Mouse (Mus musculus) hindbrain, embryonic 15.5 days (tissue): ENCODE measurements around the gene Pnck. TPM values are rescaled to one million over a fixed set of nuclear protein-coding genes. Genes with fewer than 3 reads are reported as not detected.

Experiments used
- ATAC-seq: fragments of 200-750 bp; cut with Nextera tagmentation; 2 replicates; pipeline ENCODE4 v1.8.0; 2017; ENCODE audit warnings: low read depth, moderate number of reproducible peaks, moderate TSS enrichment; ENCODE audit not compliant: low FRiP score
- H3K27ac ChIP-seq: fragments of 300-500 bp; sonication (generic); replicated peaks from 2 replicates; pipeline ENCODE4 v1.5.1; 2015; ENCODE audit warnings: mild to moderate bottlenecking, inconsistent platforms
- H3K27me3 ChIP-seq: fragments of 300-500 bp; sonication (generic); 2 replicates; pipeline ENCODE4 v1.6.1; 2015; ENCODE audit warnings: control low read depth, inconsistent platforms
- H3K36me3 ChIP-seq: fragments of 300-500 bp; sonication (generic); 2 replicates; pipeline ENCODE4 v1.6.1; 2015; ENCODE audit warnings: control low read depth, inconsistent platforms
- H3K4me1 ChIP-seq: fragments of 300-500 bp; sonication (generic); replicated peaks from 2 replicates; pipeline ENCODE4 v1.6.1; 2015; ENCODE audit warnings: control low read depth, inconsistent platforms
- H3K4me2 ChIP-seq: fragments of 300-500 bp; sonication (generic); 2 replicates; pipeline ENCODE4 v1.6.1; 2015; ENCODE audit warnings: moderate library complexity, mild to moderate bottlenecking, inconsistent platforms
- H3K4me3 ChIP-seq: fragments of 300-500 bp; sonication (generic); 2 replicates; pipeline ENCODE4 v1.5.1; 2015; ENCODE audit warnings: mild to moderate bottlenecking, inconsistent platforms
- H3K9ac ChIP-seq: fragments of 300-500 bp; sonication (generic); 2 replicates; pipeline ENCODE4 v1.6.1; 2015; ENCODE audit warnings: inconsistent platforms
- H3K9me3 ChIP-seq: fragments of 300-500 bp; sonication (generic); 2 replicates; pipeline ENCODE4 v1.6.1; 2016; ENCODE audit warnings: control low read depth, inconsistent platforms
- WGBS: fragments of 180-500 bp; shearing (Covaris S2); methylation state at CpG from one replicate; pipeline ENCODE4 v1.1.7; 2015; 5-methylcytosine and 5-hydroxymethylcytosine counted together
- polyA plus RNA-seq: library from polyadenylated mRNA; unstranded; fragments of >200 nt; fragmentation: Nextera tagmentation; extraction: Ambion mirVana; gene quantifications from 2 replicates; pipeline ENCODE4 v1.2.1, GENCODE M21; 2015

Gene Pnck
- 162 and 175 TPM in 2 replicates for polyA plus RNA-seq

- peak; percentile 77 for ATAC-seq
- Histone ChIP-seq H3K27ac (peak within 1 kb of the TSS; percentile 81), H3K9ac (peak within 1 kb of the TSS; percentile 60), H3K4me3 (peak within 1 kb of the TSS; percentile 52), H3K9me3 (no peaks in the 10 kb centered on the region), H3K36me3 (no peaks in the 10 kb centered on the region), H3K4me2 (peak within 1 kb of the TSS; percentile 60), H3K27me3 (no peaks in the 10 kb centered on the region), H3K4me1 (peaks cover 15% of the 10 kb centered on the region)
- WGBS = 26% methylated on average over 54 of the region's 57 CpGs
Observed at GRCm38 (mm10) chrX:73659575-73660283, at the start of gene Pnck. TSS of gene Pnck (minus strand) at chrX:73660117.

- H3K4me2 ChIP-seq = no peak overlapping the region
- ATAC-seq = no peak
- no peaks in the 10 kb centered on the region for H3K9me3 ChIP-seq
- H3K4me3 ChIP-seq = no peak overlapping the region
- no peaks in the 10 kb centered on the region for H3K27me3 ChIP-seq
- no peaks in the 10 kb centered on the region for H3K4me1 ChIP-seq
- H3K36me3 ChIP-seq = no peaks in the 10 kb centered on the region
- no peak overlapping the region for H3K9ac ChIP-seq
- WGBS = 86% methylated on average over 1 of the region's 1 CpGs
- H3K27ac ChIP-seq = no peak overlapping the region
Observed at GRCm38 (mm10) chrX:73700472-73700871, 40.6 kb upstream of the Pnck start.

GRCm38 (mm10) chrX:73690917-73691629 is 31.2 kb upstream of the Pnck start:
- H3K36me3 ChIP-seq = 0 out of 2 replicates have a peak, but pooled peaks cover 7% of the 10 kb centered on the region
- H3K27ac ChIP-seq = no peak overlapping the region
- ATAC-seq = 0 out of 2 replicates have a peak, but pooled peaks have one; percentile 54
- H3K9me3 ChIP-seq = no peaks in the 10 kb centered on the region
- no peaks in the 10 kb centered on the region for H3K27me3 ChIP-seq
- 83% methylated on average over 5 of the region's 5 CpGs for WGBS
- no peak overlapping the region for H3K4me3 ChIP-seq
- H3K4me2 ChIP-seq = no peak overlapping the region
- no peak overlapping the region for H3K9ac ChIP-seq
- no peaks in the 10 kb centered on the region for H3K4me1 ChIP-seq

GRCm38 (mm10) chrX:73685629-73686028 is 25.7 kb upstream of the Pnck start:
- H3K9ac ChIP-seq = no peak overlapping the region
- no peak for ATAC-seq
- H3K9me3 ChIP-seq = no peaks in the 10 kb centered on the region
- no peaks in the 10 kb centered on the region for H3K4me1 ChIP-seq
- H3K27ac ChIP-seq = no peak overlapping the region
- H3K36me3 ChIP-seq = 0 out of 2 replicates have a peak, but pooled peaks cover 7% of the 10 kb centered on the region
- WGBS = 82% methylated on average over 3 of the region's 3 CpGs
- no peak overlapping the region for H3K4me3 ChIP-seq
- H3K27me3 ChIP-seq = no peaks in the 10 kb centered on the region
- H3K4me2 ChIP-seq = no peak overlapping the region

- no peaks in the 10 kb centered on the region for H3K27me3 ChIP-seq
- no peak overlapping the region for H3K27ac ChIP-seq
- no peaks in the 10 kb centered on the region for H3K9me3 ChIP-seq
- no peak overlapping the region for H3K4me2 ChIP-seq
- no peak for ATAC-seq
- H3K4me1 ChIP-seq = no peaks in the 10 kb centered on the region
- H3K9ac ChIP-seq = no peak overlapping the region
- no peak overlapping the region for H3K4me3 ChIP-seq
- peaks cover 12% of the 10 kb centered on the region; the same call in 1 of the 2 replicates for H3K36me3 ChIP-seq
Observed at GRCm38 (mm10) chrX:73684978-73685377, 25.1 kb upstream of the Pnck start.

- H3K27me3 ChIP-seq = no peaks in the 10 kb centered on the region
- H3K9ac ChIP-seq = no peak overlapping the region
- no peak for ATAC-seq
- H3K9me3 ChIP-seq = no peaks in the 10 kb centered on the region
- 88% methylated on average over 2 of the region's 2 CpGs for WGBS
- no peak overlapping the region for H3K27ac ChIP-seq
- no peak overlapping the region for H3K4me3 ChIP-seq
- peaks cover 12% of the 10 kb centered on the region; the same call in 1 of the 2 replicates for H3K36me3 ChIP-seq
- H3K4me1 ChIP-seq = no peaks in the 10 kb centered on the region
- H3K4me2 ChIP-seq = no peak overlapping the region
Observed at GRCm38 (mm10) chrX:73684156-73684555, 24.2 kb upstream of the Pnck start.

- Histone ChIP-seq H3K9me3 (no peaks in the 10 kb centered on the region), H3K9ac (no peak overlapping the region), H3K4me3 (no peak overlapping the region), H3K27me3 (no peaks in the 10 kb centered on the region), H3K36me3 (peaks cover 5% of the 10 kb centered on the region; the same call in 1 of the 2 replicates), H3K4me2 (no peak overlapping the region), H3K4me1 (peaks cover 21% of the 10 kb centered on the region), H3K27ac (no peak overlapping the region)
- 97% methylated on average over 4 of the region's 4 CpGs for WGBS
- no peak for ATAC-seq
Observed at GRCm38 (mm10) chrX:73676668-73677067, 16.8 kb upstream of the Pnck start.

GRCm38 (mm10) chrX:73675231-73675630 is 15.3 kb upstream of the Pnck start:
- H3K9ac ChIP-seq = no peak overlapping the region
- no peak for ATAC-seq
- 71% methylated on average over 2 of the region's 2 CpGs for WGBS

GRCm38 (mm10) chrX:73673968-73674661 is 14.2 kb upstream of the Pnck start:
- H3K4me1 ChIP-seq = peaks cover 21% of the 10 kb centered on the region
- ATAC-seq = peak; percentile 39
- no peaks in the 10 kb centered on the region for H3K9me3 ChIP-seq
- H3K9ac ChIP-seq = peak overlapping the region; percentile 74
- peak overlapping the region; percentile 75 for H3K4me2 ChIP-seq
- peak overlapping the region; percentile 62 for H3K4me3 ChIP-seq
- H3K27me3 ChIP-seq = no peaks in the 10 kb centered on the region
- WGBS = 40% methylated on average over 20 of the region's 20 CpGs
- H3K27ac ChIP-seq = peak overlapping the region; percentile 73; the same call in 1 of the 2 replicates
- no peaks in the 10 kb centered on the region for H3K36me3 ChIP-seq

More at GRCm38 (mm10) chrX:73675231-73675630, 15.3 kb upstream of the Pnck start:
- H3K9me3 ChIP-seq = no peaks in the 10 kb centered on the region
- peak overlapping the region; percentile 62; the same call in 1 of the 2 replicates for H3K4me3 ChIP-seq
- H3K4me2 ChIP-seq = peak overlapping the region; percentile 75
- H3K27me3 ChIP-seq = no peaks in the 10 kb centered on the region
- no peak overlapping the region for H3K27ac ChIP-seq
- H3K36me3 ChIP-seq = peaks cover 3% of the 10 kb centered on the region; the same call in 1 of the 2 replicates
- peaks cover 21% of the 10 kb centered on the region for H3K4me1 ChIP-seq

- 17% methylated on average over 41 of the region's 42 CpGs for WGBS
- peak overlapping the region; percentile 73 for H3K27ac ChIP-seq
- H3K4me3 ChIP-seq = peak overlapping the region; percentile 62
- ATAC-seq = no peak
- no peaks in the 10 kb centered on the region for H3K27me3 ChIP-seq
- H3K4me1 ChIP-seq = peaks cover 21% of the 10 kb centered on the region
- H3K36me3 ChIP-seq = no peaks in the 10 kb centered on the region
- peak overlapping the region; percentile 75 for H3K4me2 ChIP-seq
- peak overlapping the region; percentile 74 for H3K9ac ChIP-seq
- no peaks in the 10 kb centered on the region for H3K9me3 ChIP-seq
Observed at GRCm38 (mm10) chrX:73673619-73673967, 13.7 kb upstream of the Pnck start.

- Histone ChIP-seq H3K27ac (peak within 1 kb of the TSS; percentile 73), H3K36me3 (no peaks in the 10 kb centered on the region), H3K9me3 (no peaks in the 10 kb centered on the region), H3K4me3 (peak within 1 kb of the TSS; percentile 62), H3K4me2 (peak within 1 kb of the TSS; percentile 75), H3K4me1 (peaks cover 21% of the 10 kb centered on the region), H3K9ac (peak within 1 kb of the TSS; percentile 74), H3K27me3 (no peaks in the 10 kb centered on the region)
- ATAC-seq = peak; percentile 86
- WGBS = 28% methylated on average over 35 of the region's 72 CpGs
Observed at GRCm38 (mm10) chrX:73672879-73673618, 13.1 kb upstream of the Pnck start, which contains the start of gene Slc6a8. TSS of gene Slc6a8 (plus strand) at chrX:73673150.
